In genomic region chr11:85832231-85832924, GRCm38 (mm10) we compare ENCODE assay signal across 7 mouse cellular contexts. TPM values are rescaled to one million over a fixed set of nuclear protein-coding genes. Genes with fewer than 3 reads are reported as not detected.
A peak's percentile ranks its signal among the peaks of the same experiment; 100 is the strongest.
DNase-seq lines count a peak whose midpoint lies in the region; ATAC-seq and TF ChIP-seq lines count a peak whose summit lies in the region.

Gene Tbx2, plus strand, starts transcription at chr11:85832551.

- H3K9ac ChIP-seq in heart, postnatal 0 days (replicated peaks; ENCODE audit: low read depth, low read length) = peak within 1 kb of the TSS; percentile 65
- H3K9ac ChIP-seq in midbrain, embryonic 12.5 days (replicated peaks) = peak within 1 kb of the TSS; percentile 56

- peak within 1 kb of the TSS; percentile 82 for H3K27ac ChIP-seq in forebrain, embryonic 10.5 days
- peak within 1 kb of the TSS; percentile 74 for H3K27ac ChIP-seq in heart, postnatal 0 days (ENCODE audit: low read depth)
- no peak within 1 kb of the TSS for H3K27ac ChIP-seq in midbrain, embryonic 12.5 days (replicated peaks)

- peak within 1 kb of the TSS; percentile 83 for H3K4me2 ChIP-seq in heart, postnatal 0 days (ENCODE audit: low read depth, low read length)
- peak within 1 kb of the TSS; percentile 69 for H3K4me2 ChIP-seq in midbrain, embryonic 12.5 days (replicated peaks)

- peak; percentile 79 for DNase-seq in adrenal gland, adult 8-10 months
- DNase-seq in forebrain, embryonic 10.5 days (ENCODE audit: extremely low spot score, low spot score) = peak; percentile 71
- no peak for DNase-seq in heart, postnatal 0 days (ENCODE audit: low spot score)
- DNase-seq in kidney, postnatal 36 days = peak; percentile 94 to 97
- peak; percentile 77 for DNase-seq in urinary bladder, postnatal 25 days (ENCODE audit: low spot score)
- DNase-seq in left cerebral cortex, adult 9 months (ENCODE audit: low spot score in 2 of 2) = no peak

- H3K4me3 ChIP-seq in forebrain, embryonic 10.5 days = peak within 1 kb of the TSS; percentile 55
- peak within 1 kb of the TSS; percentile 61 for H3K4me3 ChIP-seq in heart, postnatal 0 days (ENCODE audit: low read depth, low read length)
- peak within 1 kb of the TSS; percentile 44 for H3K4me3 ChIP-seq in midbrain, embryonic 12.5 days

- no peak for TF ChIP-seq CTCF in heart, postnatal 0 days (IDR thresholded peaks at IDR 0.05; ENCODE audit: low read depth)

- no peak for TF ChIP-seq EP300 in heart, postnatal 0 days (IDR thresholded peaks at IDR 0.05; ENCODE audit: low read depth)

- peak; percentile 58 for ATAC-seq in heart, postnatal 0 days (ENCODE audit: insufficient read depth, low read depth)
- ATAC-seq in midbrain, embryonic 12.5 days (ENCODE audit: low FRiP score, low read depth) = 0 out of 2 replicates have a peak, but pooled peaks have one; percentile 36

- H3K9me3 ChIP-seq in forebrain, embryonic 10.5 days = no peaks in the 10 kb centered on the region
- no peaks in the 10 kb centered on the region for H3K9me3 ChIP-seq in heart, postnatal 0 days (replicated peaks; ENCODE audit: control insufficient read depth, low read length)
- H3K9me3 ChIP-seq in midbrain, embryonic 12.5 days = no peaks in the 10 kb centered on the region

- whole genome bisulfite sequencing in forebrain, embryonic 10.5 days = under 1% methylated on average over 52 of the region's 52 CpGs
- WGBS in heart, postnatal 0 days = under 1% methylated on average over 43 of the region's 52 CpGs
- WGBS in midbrain, embryonic 12.5 days = under 1% methylated on average over 43 of the region's 52 CpGs

- H3K4me1 ChIP-seq in forebrain, embryonic 10.5 days = peaks cover 69% of the 10 kb centered on the region
- H3K4me1 ChIP-seq in heart, postnatal 0 days (ENCODE audit: control insufficient read depth, insufficient read depth) = peaks cover 16% of the 10 kb centered on the region; the same call in 1 of the 2 replicates
- H3K4me1 ChIP-seq in midbrain, embryonic 12.5 days = peaks cover 35% of the 10 kb centered on the region

- H3K27me3 ChIP-seq in forebrain, embryonic 10.5 days (ENCODE audit: poor library complexity, severe bottlenecking) = peaks cover 100% of the 10 kb centered on the region
- H3K27me3 ChIP-seq in heart, postnatal 0 days (ENCODE audit: control insufficient read depth, insufficient read depth, low read length) = peaks cover 91% of the 10 kb centered on the region
- H3K27me3 ChIP-seq in midbrain, embryonic 12.5 days = peaks cover 98% of the 10 kb centered on the region

- H3K36me3 ChIP-seq in forebrain, embryonic 10.5 days (replicated peaks) = no peaks in the 10 kb centered on the region; the same call in 1 of the 2 replicates
- no peaks in the 10 kb centered on the region for H3K36me3 ChIP-seq in heart, postnatal 0 days (replicated peaks; ENCODE audit: control insufficient read depth, insufficient read depth, low read length)
- H3K36me3 ChIP-seq in midbrain, embryonic 12.5 days = no peaks in the 10 kb centered on the region

RNA-seq across cellular contexts. Expression of gene Tbx2, which starts in this region (rescaled TPM):
- total RNA-seq in adrenal gland, adult 8-10 months (2022) = 10 to 100 TPM; 23.4 to 30.5 (median 24.9) TPM
- polyA plus RNA-seq in forebrain, embryonic 10.5 days (2016; fragmentation: Nextera tagmentation; extraction: Ambion mirVana) = 2.5 and 3.2 TPM in 2 replicates
- 8.5 and 12.0 TPM in 2 replicates for total RNA-seq in heart, postnatal 0 days (2014; rRNA removed; ENCODE audit: low replicate concordance)
- 1.3 TPM in 2 replicates for polyA plus RNA-seq in heart, postnatal 0 days (2015; fragmentation: Nextera tagmentation; extraction: Ambion mirVana)
- polyA plus RNA-seq in midbrain, embryonic 12.5 days (2016; fragmentation: Nextera tagmentation; extraction: Ambion mirVana) = 0.65 and 0.84 TPM in 2 replicates

Comparison
In these comparisons a context has a peak if more than half of its experiments do, and no peak if none do; other contexts are left out.
1. Peak in ATAC-seq, H3K4me3 ChIP-seq, H3K9ac ChIP-seq and H3K4me2 ChIP-seq in midbrain, embryonic 12.5 days; RNA of the gene not detected or under 1 TPM.
2. DNase-seq: peak in adrenal gland, adult 8-10 months (single experiment), forebrain, embryonic 10.5 days (single experiment), kidney, postnatal 36 days (2 of 2) and urinary bladder, postnatal 25 days (single experiment); none in heart, postnatal 0 days (single experiment) and left cerebral cortex, adult 9 months (0 of 2).
3. Peak in every context shown above with its lines, with median percentiles within 50 percentile points of each other: H3K4me3 ChIP-seq.